Mouse (Mus musculus) midbrain, embryonic 16.5 days (tissue): ENCODE measurements around the gene Ankrd11. TPM values are rescaled to one million over a fixed set of nuclear protein-coding genes. Genes with fewer than 3 reads are reported as not detected.

Source experiments
- ATAC-seq: fragments of 200-750 bp; cut with Nextera tagmentation; 2 replicates; pipeline ENCODE4 v1.8.0; 2017; ENCODE audit warnings: moderate TSS enrichment
- H3K27ac ChIP-seq: fragments of 300-500 bp; sonication (generic); 2 replicates; pipeline ENCODE4 v1.5.1; 2014; ENCODE audit warnings: mild to moderate bottlenecking, low read length, mixed read lengths
- H3K27me3 ChIP-seq: fragments of 300-500 bp; sonication (generic); 2 replicates; pipeline ENCODE4 v1.6.1; 2014; ENCODE audit warnings: low read depth, low read length, mixed read lengths; ENCODE audit not compliant: control insufficient read depth, insufficient read depth
- H3K36me3 ChIP-seq: fragments of 300-500 bp; sonication (generic); 2 replicates; pipeline ENCODE4 v1.6.1; 2014; ENCODE audit warnings: mild to moderate bottlenecking, low read length, moderate library complexity, mixed read lengths; ENCODE audit not compliant: control insufficient read depth, insufficient read depth
- H3K4me1 ChIP-seq: fragments of 300-500 bp; sonication (generic); 2 replicates; pipeline ENCODE4 v1.6.1; 2014; ENCODE audit warnings: mild to moderate bottlenecking, low read length, mixed read lengths; ENCODE audit not compliant: control insufficient read depth, insufficient read depth
- H3K4me2 ChIP-seq: fragments of 300-500 bp; sonication (generic); 2 replicates; pipeline ENCODE4 v1.6.1; 2014; ENCODE audit warnings: mild to moderate bottlenecking, low read length, mixed read lengths
- H3K4me3 ChIP-seq: fragments of 300-500 bp; sonication (generic); 2 replicates; pipeline ENCODE4 v1.5.1; 2014; ENCODE audit warnings: low read depth, mild to moderate bottlenecking, low read length, moderate library complexity, mixed read lengths
- H3K9ac ChIP-seq: fragments of 300-500 bp; sonication (generic); 2 replicates; pipeline ENCODE4 v1.6.1; 2014; ENCODE audit warnings: low read depth, low read length, mixed read lengths
- H3K9me3 ChIP-seq: fragments of 300-500 bp; sonication (generic); replicated peaks from 2 replicates; pipeline ENCODE4 v1.6.1; 2014; ENCODE audit warnings: mild to moderate bottlenecking, low read length, mixed read lengths; ENCODE audit not compliant: control insufficient read depth, poor library complexity, severe bottlenecking
- WGBS: fragments of 180-500 bp; shearing (Covaris S2); extraction: QIAGEN DNeasy Blood & Tissue Kit; methylation state at CpG from one replicate; pipeline ENCODE4 v1.1.7; 2014; 5-methylcytosine and 5-hydroxymethylcytosine counted together
- polyA plus RNA-seq: library from polyadenylated mRNA; unstranded; fragments of >200 nt; fragmentation: Nextera tagmentation; extraction: Ambion mirVana; gene quantifications from 2 replicates; pipeline ENCODE4 v1.2.1, GENCODE M21; 2015

The Ankrd11 gene
- polyA plus RNA-seq, 1 experiment from 2014 or later: 23.2 TPM

- Histone ChIP-seq H3K4me1 (no peaks in the 10 kb centered on the region), H3K4me2 (no peak overlapping the region), H3K27ac (no peak overlapping the region), H3K4me3 (no peak overlapping the region), H3K9ac (no peak overlapping the region), H3K9me3 (no peaks in the 10 kb centered on the region), H3K36me3 (no peaks in the 10 kb centered on the region), H3K27me3 (no peaks in the 10 kb centered on the region)
- ATAC-seq: no peak
- WGBS: over 99% methylated on average over 3 of the region's 3 CpGs
Observed at GRCm38 (mm10) chr8:122969964-122970620, 72.0 kb downstream of the Ankrd11 start.

DNA sequence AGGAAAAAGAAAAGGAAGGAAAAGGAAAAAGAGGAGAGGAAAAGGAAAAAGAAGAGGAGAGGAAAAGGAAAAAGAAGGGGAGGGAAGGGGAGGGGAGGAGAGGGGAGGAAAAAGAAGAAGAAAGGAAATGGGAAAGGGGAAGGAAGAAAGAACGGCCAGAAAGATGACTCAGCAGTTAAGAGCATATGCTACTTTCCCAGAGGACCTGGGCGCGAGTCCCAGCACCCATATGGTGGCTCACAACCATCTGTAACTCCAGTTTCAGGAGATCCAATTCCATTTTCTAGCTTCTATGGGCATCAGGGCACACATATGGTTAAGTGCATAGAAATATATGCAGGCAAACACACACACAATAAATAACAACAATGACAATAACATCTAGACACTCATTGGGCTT, 73.9 kb downstream of the Ankrd11 start:
- WGBS: 96% methylated on average over 3 of the region's 3 CpGs
- no peak overlapping the region for H3K4me2 ChIP-seq

DNA sequence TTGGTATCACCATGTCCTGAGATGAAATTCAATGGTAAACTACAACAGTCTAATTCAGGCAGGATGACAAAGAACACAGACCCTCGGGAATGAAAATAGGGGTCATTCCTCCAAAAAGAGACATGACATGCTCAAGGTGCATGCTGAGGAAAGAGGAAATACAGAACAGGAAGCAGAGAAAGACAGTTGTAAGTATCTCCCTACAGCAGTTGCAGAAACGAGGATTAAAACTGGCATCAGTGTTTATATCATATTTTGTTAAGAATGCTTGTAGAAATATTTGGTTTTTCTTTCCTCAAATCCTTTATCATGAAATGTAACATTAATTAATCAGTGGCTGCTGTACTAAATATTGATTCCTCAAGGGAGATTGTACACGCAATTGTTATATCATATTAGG, 75.4 kb downstream of the Ankrd11 start:
- Histone ChIP-seq H3K9ac (no peak overlapping the region), H3K4me1 (peaks cover 5% of the 10 kb centered on the region; the same call in 1 of the 2 replicates), H3K4me2 (no peak overlapping the region), H3K36me3 (no peaks in the 10 kb centered on the region), H3K4me3 (no peak overlapping the region), H3K27me3 (no peaks in the 10 kb centered on the region), H3K27ac (no peak overlapping the region), H3K9me3 (no peaks in the 10 kb centered on the region)
- no peak for ATAC-seq
- WGBS: 87% methylated on average over 3 of the region's 3 CpGs

More for the DNA sequence above, 73.9 kb downstream of the Ankrd11 start:
- no peak overlapping the region for H3K4me3 ChIP-seq
- no peaks in the 10 kb centered on the region for H3K27me3 ChIP-seq
- H3K36me3 ChIP-seq: no peaks in the 10 kb centered on the region
- H3K27ac ChIP-seq: no peak overlapping the region
- H3K9me3 ChIP-seq: no peaks in the 10 kb centered on the region
- H3K4me1 ChIP-seq: no peaks in the 10 kb centered on the region
- ATAC-seq: no peak
- no peak overlapping the region for H3K9ac ChIP-seq

- no peak overlapping the region for H3K27ac ChIP-seq
- no peak overlapping the region for H3K4me3 ChIP-seq
- H3K27me3 ChIP-seq: no peaks in the 10 kb centered on the region
- WGBS: 50% methylated on average over 5 of the region's 5 CpGs
- peaks cover 8% of the 10 kb centered on the region for H3K4me1 ChIP-seq
- no peak overlapping the region for H3K9ac ChIP-seq
- no peaks in the 10 kb centered on the region for H3K36me3 ChIP-seq
- H3K4me2 ChIP-seq: no peak overlapping the region
- no peak for ATAC-seq
- H3K9me3 ChIP-seq: no peaks in the 10 kb centered on the region
Observed at GRCm38 (mm10) chr8:122962046-122962445, 80.0 kb downstream of the Ankrd11 start.

DNA sequence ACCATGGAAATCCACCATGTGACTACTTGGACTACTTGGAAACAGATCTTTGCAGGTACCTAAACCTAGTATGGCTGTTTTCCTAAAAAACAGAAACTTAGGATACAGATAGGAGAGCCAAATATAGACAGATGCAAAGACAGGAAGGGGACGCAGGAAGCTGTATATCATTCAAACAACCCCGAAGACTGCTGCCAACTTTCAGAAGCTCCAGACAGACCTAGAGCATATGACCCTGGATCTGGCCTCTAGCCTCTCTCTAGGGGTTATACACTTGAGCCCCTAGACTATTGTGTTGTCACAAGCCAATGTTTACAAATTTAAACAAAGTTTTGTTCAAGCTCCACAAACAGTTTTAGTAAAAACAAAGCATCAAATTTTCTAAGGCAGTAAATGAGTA, 80.6 kb downstream of the Ankrd11 start:
- no peaks in the 10 kb centered on the region for H3K36me3 ChIP-seq
- H3K4me1 ChIP-seq: peaks cover 10% of the 10 kb centered on the region
- no peaks in the 10 kb centered on the region for H3K27me3 ChIP-seq
- no peak overlapping the region for H3K4me2 ChIP-seq
- H3K27ac ChIP-seq: no peak overlapping the region
- H3K9ac ChIP-seq: no peak overlapping the region
- no peaks in the 10 kb centered on the region for H3K9me3 ChIP-seq
- no peak overlapping the region for H3K4me3 ChIP-seq
- WGBS: 81% methylated on average over 2 of the region's 2 CpGs
- no peak for ATAC-seq

DNA sequence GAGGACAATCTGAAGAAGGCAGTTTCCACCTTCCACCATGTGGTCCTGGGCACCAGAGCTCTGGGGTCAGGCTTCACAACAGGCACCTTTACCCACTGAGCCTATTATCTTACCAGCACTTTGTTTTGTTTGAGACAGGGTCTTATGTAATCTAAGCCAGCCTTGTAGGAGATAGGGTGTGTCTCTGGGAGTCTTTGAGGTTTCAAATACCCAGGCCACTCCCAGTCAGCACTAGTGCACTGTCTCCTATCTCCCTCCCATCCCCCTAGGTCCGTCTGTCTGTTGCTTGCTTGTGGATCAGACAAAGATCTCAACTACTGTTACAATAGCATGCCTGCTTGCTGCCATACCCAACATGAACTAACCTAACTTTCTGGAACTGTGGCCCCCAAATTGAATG, 81.1 kb downstream of the Ankrd11 start:
- Histone ChIP-seq H3K4me2 (no peak overlapping the region), H3K9me3 (no peaks in the 10 kb centered on the region), H3K4me1 (peaks cover 10% of the 10 kb centered on the region), H3K4me3 (no peak overlapping the region), H3K27me3 (no peaks in the 10 kb centered on the region), H3K9ac (no peak overlapping the region), H3K27ac (no peak overlapping the region), H3K36me3 (no peaks in the 10 kb centered on the region)
- WGBS: 14% methylated on average over 1 of the region's 1 CpGs
- ATAC-seq: no peak

DNA sequence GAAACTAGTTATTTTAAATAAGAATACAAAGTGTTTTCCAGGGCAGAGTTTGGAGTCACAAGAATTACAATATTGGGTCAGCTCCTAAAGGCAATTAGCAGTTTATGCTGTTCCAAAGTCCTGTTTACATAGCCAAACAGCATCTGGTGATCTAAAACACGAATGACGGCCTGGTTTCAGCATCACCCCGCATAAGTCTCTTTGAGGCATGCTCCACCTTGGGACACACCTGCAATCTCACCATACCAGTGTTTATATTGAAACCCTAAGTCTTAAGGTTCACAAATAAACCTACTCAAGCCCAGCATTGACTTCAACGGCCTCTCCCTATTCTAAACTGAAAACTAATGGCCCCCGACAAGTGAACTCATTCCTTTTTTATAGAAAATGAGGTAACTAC, 81.8 kb downstream of the Ankrd11 start:
- H3K27ac ChIP-seq: no peak overlapping the region
- H3K9me3 ChIP-seq: no peaks in the 10 kb centered on the region
- no peak for ATAC-seq
- H3K36me3 ChIP-seq: no peaks in the 10 kb centered on the region
- WGBS: 92% methylated on average over 5 of the region's 5 CpGs
- peaks cover 10% of the 10 kb centered on the region for H3K4me1 ChIP-seq
- H3K4me2 ChIP-seq: no peak overlapping the region
- H3K27me3 ChIP-seq: no peaks in the 10 kb centered on the region
- no peak overlapping the region for H3K4me3 ChIP-seq
- H3K9ac ChIP-seq: no peak overlapping the region

DNA sequence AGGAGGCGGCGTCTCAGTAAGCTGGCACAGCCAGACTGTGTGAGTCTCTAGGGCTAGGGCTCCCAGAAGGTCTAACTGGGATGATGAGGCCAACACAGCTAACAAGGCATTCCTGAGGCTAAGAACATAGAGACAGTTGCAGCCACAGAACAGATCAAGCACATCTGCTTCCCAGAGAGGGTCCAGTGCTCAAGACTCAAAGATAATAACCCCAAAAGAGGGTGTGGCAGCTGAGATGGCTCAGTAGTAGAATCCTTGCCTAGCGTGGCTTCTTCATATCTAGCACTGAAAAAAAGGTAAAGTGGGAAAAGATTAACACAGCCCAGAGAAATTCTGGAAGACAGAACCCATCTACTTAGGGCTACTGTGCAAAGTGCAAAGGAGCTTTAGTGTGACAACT, 86.1 kb downstream of the Ankrd11 start:
- 93% methylated on average over 3 of the region's 3 CpGs for WGBS
- H3K9me3 ChIP-seq: no peaks in the 10 kb centered on the region
- ATAC-seq: no peak
- H3K36me3 ChIP-seq: no peaks in the 10 kb centered on the region
- peaks cover 11% of the 10 kb centered on the region; the same call in 1 of the 2 replicates for H3K4me1 ChIP-seq
- H3K27me3 ChIP-seq: no peaks in the 10 kb centered on the region
- H3K27ac ChIP-seq: no peak overlapping the region
- no peak overlapping the region for H3K4me2 ChIP-seq
- H3K9ac ChIP-seq: no peak overlapping the region
- no peak overlapping the region for H3K4me3 ChIP-seq

DNA sequence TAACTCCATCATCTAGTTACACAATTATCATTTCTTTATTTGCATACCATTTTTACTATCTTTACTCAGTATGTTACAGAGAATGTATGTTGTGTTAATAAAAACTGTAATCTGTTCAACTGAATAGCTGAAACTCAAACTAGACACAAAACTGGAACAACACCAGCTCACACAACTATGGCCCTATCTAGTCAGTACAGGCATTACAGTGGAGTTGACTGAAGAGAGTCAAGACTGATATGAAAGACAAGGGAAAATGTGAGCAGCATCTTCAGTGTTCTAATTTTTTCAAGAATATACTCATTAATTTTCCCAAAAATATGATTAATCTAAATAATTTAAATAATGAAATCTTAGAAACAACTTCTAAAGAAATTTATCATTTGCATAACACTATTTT, 86.9 kb downstream of the Ankrd11 start:
- no peaks in the 10 kb centered on the region for H3K36me3 ChIP-seq
- H3K4me1 ChIP-seq: peaks cover 13% of the 10 kb centered on the region
- no peaks in the 10 kb centered on the region for H3K27me3 ChIP-seq
- no peak overlapping the region for H3K27ac ChIP-seq
- H3K4me2 ChIP-seq: no peak overlapping the region
- no peak for ATAC-seq
- H3K4me3 ChIP-seq: no peak overlapping the region
- no peak overlapping the region for H3K9ac ChIP-seq
- H3K9me3 ChIP-seq: no peaks in the 10 kb centered on the region
